Mouse (Mus musculus) gastrocnemius, postnatal 25 days (tissue): ENCODE results near the gene Chpf. TPM values are rescaled to one million over a fixed set of nuclear protein-coding genes. Genes with fewer than 3 reads are reported as not detected.

ENCODE experiments used
- DNase-seq: peaks from one replicate; pipeline ENCODE4 v3.0.0; 2022
- long read RNA-seq, 2 experiments: library from polyadenylated mRNA; stranded (forward); transcript quantifications; one replicate each; pipeline ENCODE4 v2.0.0; 2021
- total RNA-seq, 2 experiments: library from RNA; stranded (reverse); gene quantifications; 1 replicate in 1 of 2; 2 replicates in 1 of 2; pipeline ENCODE4 v1.2.3; 2021

The Chpf gene
- 1 to 10 TPM; 5.5 to 7.9 TPM for total RNA-seq
- long read RNA-seq, experiment 1, partial matches to known transcripts = 0 of 7 reads
- long read RNA-seq, experiment 1, other reads (novel, unspliced or antisense) = 2 of 7 reads
- long read RNA-seq, experiment 2, transcript Chpf-201 (4 exons, 2,892 nt) = major isoform, 10 of 13 reads
- long read RNA-seq, experiment 2, partial matches to known transcripts = 1 of 13 reads
- long read RNA-seq, experiment 2, other reads (novel, unspliced or antisense) = 0 of 13 reads

DNA sequence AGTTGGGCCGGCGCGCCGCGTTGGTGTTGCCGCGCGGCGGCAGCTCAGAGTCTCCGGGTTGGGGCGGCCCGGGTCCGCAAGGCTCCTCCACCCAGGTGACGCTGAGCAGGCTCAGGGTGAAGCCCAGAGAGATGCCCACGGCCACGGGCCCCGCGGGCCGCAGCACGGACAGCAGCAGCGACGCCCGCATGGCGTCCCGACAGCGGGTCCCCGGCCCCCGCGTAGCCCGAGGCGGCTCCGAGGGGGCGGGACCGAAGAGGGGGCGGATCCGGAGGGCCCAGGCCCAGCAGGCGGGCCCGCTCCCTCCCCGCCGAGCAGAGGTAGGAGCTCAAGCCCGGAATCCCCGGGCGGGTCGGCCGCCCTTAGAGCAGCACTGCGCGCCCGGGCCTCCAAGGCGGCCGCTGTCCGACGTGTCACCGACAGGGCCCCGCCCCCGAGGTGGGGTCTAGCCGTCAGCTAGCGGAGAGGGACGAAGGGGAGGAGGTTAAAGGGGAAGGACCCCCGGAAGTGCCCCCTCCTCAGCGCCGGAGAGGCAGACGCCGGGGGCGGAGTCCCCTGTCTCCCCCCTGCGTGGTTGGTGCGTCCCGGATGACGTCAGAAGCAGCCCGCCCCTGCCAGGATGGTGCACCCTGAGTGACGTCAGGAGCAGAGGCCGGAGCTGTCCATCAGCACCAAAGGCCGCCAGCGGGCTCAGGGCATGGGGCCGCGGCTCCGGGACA, at the start of gene Chpf, which contains the start of gene Tmem198:
Gene Chpf, minus strand, starts transcription at position 392 of the 719 bp plus-strand sequence.
Gene Tmem198, plus strand, starts transcription at position 617 of the 719 bp plus-strand sequence.
- DNase-seq = peak; percentile 95

DNA sequence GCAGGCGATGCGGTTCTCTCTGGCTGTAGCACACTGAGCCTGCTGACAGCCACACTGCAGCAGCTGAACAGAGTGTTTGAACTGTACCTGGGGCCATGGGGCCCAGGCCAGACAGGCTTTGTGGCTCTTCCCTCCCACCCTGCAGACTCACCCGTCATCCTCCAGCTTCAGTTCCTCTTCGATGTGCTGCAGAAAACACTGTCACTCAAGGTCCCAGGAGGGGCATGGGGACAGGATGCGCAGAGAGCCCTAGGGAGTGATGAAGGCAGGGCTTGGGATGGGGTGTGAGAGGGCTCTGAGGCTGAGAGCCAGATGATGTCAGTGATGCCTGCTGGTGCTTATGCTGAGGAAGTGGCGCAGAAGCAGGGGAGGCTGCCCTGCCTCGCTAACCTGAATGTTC, 45.6 kb upstream of the Chpf start:
- no peak for DNase-seq

DNA sequence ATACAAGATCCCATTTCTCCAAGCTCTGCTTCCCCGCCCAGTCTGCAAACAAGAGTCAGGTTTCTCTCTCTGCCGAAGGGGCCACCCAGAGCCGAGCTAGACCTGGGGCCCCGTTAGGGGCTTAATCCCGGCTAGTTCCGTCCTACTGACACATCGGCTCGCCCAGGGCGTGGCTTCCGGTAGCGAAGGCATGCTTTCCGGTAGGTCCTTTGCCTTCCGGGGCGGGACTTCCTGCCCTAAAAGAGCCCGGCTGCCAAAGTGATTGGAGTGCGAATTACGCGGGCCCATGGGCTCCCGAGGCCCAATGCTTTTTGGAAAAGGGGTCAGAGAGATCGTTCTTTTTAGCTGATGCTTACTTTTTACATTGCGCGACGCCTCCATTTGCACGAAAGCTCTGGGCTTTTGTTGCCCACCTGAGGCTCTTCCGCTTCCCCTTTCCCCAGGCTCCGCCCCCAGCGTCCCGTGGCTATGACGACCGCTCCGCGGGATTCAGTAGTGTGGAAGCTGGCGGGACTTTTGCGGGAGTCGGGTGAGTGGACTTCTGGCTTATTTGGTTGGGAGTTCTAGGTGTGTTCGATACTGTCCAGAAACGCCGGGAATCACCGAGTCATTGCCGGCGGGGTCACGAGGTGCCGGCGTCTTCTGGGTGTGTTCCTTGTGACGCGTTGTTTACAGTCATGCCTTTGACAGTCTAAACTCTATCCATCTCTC, 42.4 kb upstream of the Chpf start, which contains the start of gene Stk11ip:
Gene Stk11ip, plus strand, starts transcription at position 209 of the 711 bp plus-strand sequence.
- peak; percentile 91 for DNase-seq

- no peak for DNase-seq
Measured at GRCm38 (mm10) chr1:75519576-75519975, 40.5 kb upstream of the Chpf start.

DNA sequence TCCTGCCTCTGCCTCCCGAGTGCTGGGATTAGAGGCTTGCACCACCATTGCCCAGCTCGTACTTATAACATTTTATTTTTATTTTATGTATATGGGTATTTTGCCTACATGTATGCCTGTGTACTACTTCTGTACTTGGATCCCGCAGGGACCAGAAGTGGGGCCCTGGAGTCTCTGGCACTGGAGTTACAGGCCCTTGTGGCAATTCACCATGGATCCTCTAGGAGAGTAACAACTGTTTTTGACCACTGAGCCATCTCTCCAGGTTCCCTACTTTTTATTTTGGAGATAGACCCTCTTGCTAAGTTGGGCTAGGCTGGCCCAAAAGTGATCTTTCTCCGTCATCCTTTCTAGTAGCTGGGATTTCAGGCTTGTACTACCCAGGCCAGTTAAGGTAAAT, 39.3 kb upstream of the Chpf start:
- DNase-seq = no peak

DNA sequence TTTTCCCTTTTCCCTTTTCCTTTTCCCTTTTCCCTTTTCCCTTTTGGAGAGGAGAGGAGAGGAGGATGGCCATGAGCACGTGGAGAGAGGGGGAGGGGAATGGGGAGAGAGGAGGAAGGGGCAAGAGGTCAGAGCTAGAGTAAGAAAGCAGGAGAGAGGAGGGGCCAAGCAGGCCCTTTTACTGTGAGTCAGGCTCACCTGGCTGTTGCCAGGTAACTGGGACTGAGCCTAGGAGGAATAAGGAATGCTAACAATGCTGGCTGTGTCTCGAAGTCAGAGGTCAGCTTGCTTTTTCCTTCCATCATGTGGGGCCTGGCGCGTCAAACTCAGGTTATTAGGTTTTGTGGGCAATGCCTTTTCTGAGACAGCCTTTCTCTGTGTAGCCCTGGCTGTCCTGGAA, 38.9 kb upstream of the Chpf start:
- DNase-seq = no peak

DNA sequence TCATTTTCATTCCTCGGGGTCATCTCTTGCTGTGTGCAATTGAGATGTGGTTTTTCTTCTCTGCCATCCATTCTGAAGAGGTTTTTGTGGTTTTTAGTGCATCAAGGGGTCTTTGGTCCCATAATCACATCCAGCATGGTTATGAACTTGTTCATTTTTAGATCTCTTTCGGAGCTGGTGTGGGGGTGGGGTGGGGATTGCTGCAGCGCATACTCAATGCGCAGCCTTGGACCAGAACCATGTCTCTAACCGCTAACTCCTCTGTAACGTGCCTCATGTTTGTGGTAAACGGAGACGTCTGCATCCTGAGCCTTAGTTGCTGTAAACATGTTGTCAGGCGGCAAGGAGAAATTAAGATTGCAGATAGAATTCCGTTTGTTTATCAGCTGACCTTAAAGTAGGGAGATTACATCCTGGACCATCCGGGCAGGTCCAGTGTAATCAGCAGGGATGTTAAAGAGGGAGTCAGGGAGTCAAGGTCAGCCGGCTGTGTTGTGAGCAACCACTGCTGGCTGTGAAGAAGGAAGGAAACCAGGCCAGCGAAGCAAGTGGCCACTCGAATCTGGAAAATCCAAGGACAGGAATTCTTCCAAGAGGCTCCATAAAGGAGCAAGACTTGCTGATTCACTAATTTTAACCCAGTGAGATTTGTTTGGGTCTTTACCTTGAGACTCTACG, 37.7 kb upstream of the Chpf start:
- DNase-seq = no peak

DNA sequence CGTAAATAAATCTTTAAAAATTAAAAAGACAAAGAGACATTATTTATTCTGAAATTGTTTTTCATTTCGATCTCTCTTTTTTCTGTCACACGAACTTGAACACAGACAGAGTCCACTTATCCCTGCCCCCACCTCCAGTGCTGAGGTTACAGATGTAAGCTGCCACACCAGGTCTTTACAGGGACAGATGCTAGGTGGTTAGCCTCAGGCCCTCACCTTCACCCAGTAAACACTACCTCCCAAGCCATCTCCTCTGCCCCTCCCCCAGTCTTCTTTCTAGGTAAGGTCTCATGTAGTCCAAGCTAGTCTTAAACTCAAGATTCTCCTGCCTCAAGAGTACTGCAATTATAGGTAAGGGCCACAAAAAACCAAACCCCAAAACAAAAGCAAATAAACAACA, 33.4 kb upstream of the Chpf start:
- DNase-seq = no peak

- DNase-seq = no peak
Measured at GRCm38 (mm10) chr1:75511437-75512210, 32.5 kb upstream of the Chpf start.

DNA sequence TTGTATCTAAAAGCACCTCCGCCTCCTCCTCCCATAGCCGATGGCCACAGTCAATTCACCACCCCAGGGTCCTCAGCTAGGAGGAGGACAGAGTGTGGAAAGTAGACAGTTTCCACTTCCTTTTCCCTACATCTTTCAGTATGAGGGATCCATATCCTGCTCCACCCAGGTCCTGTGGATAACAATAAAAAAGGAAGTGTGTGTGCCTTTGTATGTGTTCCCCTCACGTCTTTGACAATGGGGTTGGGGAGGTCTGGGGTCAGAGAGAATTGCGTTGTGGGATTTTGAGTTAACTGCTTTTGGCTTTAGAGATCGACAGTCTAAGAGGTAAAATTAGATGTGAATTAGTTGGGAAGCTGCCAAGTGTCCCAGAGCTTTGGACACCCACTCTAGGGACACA, 31.0 kb upstream of the Chpf start:
- DNase-seq = no peak

DNA sequence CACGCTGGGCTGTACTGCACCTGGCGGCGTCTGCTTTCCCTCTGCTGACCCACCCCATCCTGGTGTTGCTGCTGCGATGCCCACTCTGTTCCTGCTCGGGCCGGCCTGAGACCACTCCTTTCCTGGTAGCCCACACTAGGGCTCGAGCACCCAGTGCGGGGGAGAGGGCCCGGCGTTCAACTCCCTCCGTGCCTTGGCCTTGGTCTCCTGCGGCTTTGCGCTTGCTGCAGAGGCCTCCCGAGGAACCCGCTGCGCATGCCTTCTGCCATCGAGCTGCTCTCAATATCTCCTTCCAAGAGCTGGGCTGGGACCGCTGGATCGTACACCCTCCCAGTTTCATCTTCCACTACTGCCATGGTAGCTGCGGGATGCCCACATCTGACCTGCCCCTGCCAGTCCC, 30.5 kb upstream of the Chpf start:
- DNase-seq = no peak

- DNase-seq = no peak
Measured at GRCm38 (mm10) chr1:75507006-75507405, 27.9 kb upstream of the Chpf start, which contains the start of gene Inha. Gene Inha, plus strand, starts transcription at chr1:75507077.

DNA sequence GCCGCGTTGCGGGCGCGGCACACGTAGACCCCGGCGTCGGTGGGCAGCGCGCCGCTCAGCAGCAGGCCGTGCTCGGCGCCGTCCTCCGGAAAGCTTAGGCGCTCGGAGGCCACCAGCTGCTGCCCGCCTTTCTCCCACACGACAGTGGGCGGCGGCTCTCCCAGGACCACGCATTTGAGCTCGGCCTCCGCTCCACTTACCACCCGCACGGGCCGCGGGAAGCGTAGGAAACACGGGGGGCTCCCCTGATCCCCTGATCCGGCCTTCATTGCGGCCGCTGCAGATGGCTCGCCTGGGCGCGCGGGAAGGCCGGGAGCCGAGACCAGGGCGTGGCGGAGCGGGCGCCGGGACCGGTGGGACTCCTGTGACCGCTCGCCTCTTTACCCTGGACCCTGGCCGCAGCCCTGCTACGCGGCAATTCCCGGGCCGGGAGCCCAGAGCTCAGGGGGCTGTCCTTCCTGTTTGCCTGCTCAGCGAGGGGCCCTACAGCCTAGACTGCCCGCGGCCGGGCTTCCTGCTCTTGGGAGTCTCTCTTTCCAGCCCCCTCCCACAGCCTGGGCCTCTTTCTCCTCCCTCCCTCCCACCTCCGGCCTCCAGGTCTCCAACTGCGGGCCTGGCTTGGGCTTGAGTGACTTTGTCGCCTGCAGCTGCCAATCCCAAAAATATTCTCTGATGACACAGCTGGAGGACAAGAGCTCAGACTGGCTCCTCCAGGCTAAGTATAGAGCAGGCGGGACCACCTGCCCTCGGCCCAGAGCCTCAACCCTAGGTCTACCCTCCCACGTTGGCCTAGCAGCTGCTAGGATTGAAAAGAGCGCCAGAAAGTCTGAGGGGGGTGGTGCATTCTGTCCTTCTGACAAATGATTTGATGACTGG, 27.1 kb upstream of the Chpf start, which contains the start of gene Obsl1:
Gene Obsl1, minus strand, starts transcription at position 497 of the 876 bp plus-strand sequence.
- peak; percentile 81 for DNase-seq

DNA sequence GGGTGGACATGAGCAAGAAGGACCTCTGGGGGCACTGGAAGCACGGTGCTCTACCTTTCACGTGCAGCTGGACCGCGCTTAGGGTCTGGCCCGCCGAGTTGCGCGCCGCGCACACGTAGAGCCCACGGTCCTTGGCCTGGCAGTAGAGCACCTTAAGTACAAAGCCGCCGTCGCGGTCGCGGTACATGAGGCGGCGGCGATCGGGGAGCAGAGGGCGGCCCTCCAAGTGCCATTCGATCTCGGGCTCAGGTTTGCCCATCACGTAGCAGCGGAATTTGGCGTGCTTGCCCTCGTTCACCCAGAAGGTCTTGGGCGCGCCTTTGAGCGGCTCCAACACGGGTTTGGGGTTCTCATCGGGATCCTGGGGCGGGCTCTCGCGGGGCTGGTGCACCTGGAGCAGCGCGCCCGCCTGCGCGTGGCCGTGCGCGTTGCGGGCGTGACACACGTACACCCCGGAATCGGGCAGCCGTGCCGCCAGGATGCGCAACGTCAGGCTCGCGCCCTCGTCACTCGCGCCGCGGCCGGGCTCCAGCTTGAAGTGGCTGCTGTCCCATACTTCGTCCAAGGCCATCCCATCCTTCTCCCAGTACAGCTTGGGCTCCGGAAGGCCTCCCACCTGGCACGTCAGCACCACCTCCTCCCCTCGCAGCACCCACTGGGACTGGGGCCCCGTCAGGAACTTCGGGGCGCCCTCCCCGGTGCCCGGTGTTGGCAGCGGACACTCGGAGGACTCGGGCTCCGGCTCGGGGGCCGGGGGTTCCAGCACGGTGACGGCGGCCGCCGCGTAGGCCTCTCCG, 26.2 kb upstream of the Chpf start:
- peak; percentile 78 for DNase-seq

DNA sequence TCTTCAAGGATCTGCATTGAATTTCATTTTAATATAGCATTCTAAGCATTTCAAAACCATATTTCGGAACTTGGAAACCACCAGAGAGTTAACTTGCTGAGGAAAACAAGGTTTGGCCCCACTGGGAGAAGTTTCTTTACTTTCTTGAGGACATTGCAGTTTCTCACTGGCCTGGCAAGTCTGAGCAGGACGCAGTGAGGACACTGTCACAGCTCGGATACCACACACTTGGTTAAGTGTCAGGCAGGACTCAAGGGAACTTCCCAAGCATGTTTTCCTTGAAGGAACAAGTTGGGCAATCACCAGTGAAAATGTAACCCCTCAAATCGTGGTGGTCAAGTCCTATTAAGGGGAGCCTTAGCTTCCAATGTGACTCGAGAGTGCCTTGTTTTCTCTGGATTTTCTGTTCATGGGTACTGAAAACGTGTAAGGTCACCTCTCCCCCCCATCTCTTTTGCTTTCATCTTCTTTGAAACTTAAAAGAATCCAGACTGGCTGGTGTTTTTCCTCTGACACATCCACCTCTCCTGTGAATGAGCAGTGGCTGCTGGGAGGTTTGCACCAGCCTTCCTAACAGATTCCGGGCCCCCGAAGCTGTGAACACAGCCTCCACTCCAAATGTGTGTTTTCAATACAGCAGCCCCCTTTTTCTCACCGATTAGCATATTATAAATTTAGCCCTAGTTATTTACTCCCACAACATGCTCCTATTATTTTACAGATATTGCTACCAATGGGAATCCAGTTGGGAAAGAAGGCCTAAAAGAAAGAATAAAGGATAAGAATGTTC, 25.3 kb upstream of the Chpf start:
- DNase-seq = no peak

DNA sequence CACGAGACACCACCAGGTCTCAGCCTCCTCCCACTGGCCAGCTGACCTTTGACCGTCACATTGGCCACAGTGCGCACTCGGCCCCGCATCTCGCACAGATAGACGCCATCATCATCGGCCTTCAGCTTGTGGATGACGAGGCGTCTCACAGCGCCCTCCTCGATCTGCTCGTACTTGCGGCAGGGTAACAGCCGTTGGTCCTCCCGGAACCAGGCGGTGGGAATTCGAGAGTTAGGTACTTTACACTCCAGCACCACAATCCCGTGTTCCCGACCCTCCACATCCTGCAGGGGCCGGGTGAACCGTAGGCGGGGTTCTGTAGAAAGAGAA, 24.5 kb upstream of the Chpf start:
- DNase-seq = no peak

GRCm38 (mm10) chr1:75502945-75503650, 24.0 kb upstream of the Chpf start:
- no peak for DNase-seq

DNA sequence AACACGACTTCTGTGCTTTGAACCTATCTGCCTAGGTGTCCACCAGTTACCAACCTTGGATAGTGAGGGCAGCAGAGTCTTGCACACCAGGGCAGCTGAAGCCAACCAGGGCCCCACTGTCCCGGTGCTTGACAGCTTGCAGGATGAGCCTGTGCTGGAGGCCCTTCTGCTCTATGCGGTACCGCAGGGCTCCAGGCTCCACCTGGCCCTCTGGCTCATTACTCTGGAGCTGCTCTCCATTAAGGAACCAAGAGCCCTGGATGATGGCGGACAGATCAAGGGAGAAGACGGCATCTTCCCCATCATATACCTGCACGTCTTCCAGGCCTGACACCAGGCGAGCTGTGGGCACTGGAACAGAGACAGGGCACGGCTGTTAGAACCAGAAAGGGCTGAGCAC, 22.8 kb upstream of the Chpf start:
- DNase-seq = no peak
